20 mouse cellular contexts compared by ENCODE assay signal in genomic region chrX:85886651-85887050, GRCm38 (mm10). TPM values are rescaled to one million over a fixed set of nuclear protein-coding genes. Genes with fewer than 3 reads are reported as not detected.
DNase-seq lines count a peak whose midpoint lies in the region; ATAC-seq lines count a peak whose summit lies in the region.
"Had no signal": no experiment of that assay in that cellular context is flagged by ENCODE, and none has a peak within 500 bp of the region (broad histone marks: within the 10 kb centered on the region; RNA-seq: fewer than 3 reads in every experiment).

No protein-coding gene starts in this region.

- H3K36me3 ChIP-seq in heart, embryonic 16.5 days (ENCODE audit: control insufficient read depth, insufficient read depth) = no peaks in the 10 kb centered on the region
- H3K36me3 ChIP-seq in intestine, embryonic 15.5 days = no peaks in the 10 kb centered on the region
- H3K36me3 ChIP-seq: forebrain, embryonic 15.5 days; hindbrain, embryonic 10.5 days; midbrain, embryonic 13.5 days; neural tube, embryonic 15.5 days had no signal

- no peaks in the 10 kb centered on the region for H3K27me3 ChIP-seq in heart, embryonic 16.5 days (ENCODE audit: control insufficient read depth, insufficient read depth, low read length)
- H3K27me3 ChIP-seq in intestine, embryonic 15.5 days (replicated peaks) = no peaks in the 10 kb centered on the region
- H3K27me3 ChIP-seq: forebrain, embryonic 15.5 days; midbrain, embryonic 13.5 days; neural tube, embryonic 15.5 days had no signal

- peaks cover 2% of the 10 kb centered on the region; the same call in 1 of the 2 replicates for H3K9me3 ChIP-seq in heart, embryonic 16.5 days (replicated peaks; ENCODE audit: control insufficient read depth, low read length)
- H3K9me3 ChIP-seq in intestine, embryonic 15.5 days = no peaks in the 10 kb centered on the region
- H3K9me3 ChIP-seq: forebrain, embryonic 15.5 days; hindbrain, embryonic 10.5 days; midbrain, embryonic 13.5 days; neural tube, embryonic 15.5 days had no signal

- H3K9ac ChIP-seq in heart, embryonic 16.5 days (ENCODE audit: low read length) = no peak overlapping the region
- H3K9ac ChIP-seq in intestine, embryonic 15.5 days = no peak overlapping the region
- H3K9ac ChIP-seq: forebrain, embryonic 15.5 days; midbrain, embryonic 13.5 days; neural tube, embryonic 15.5 days had no signal

- no peak overlapping the region for H3K4me3 ChIP-seq in heart, embryonic 16.5 days (ENCODE audit: low read length)
- H3K4me3 ChIP-seq in intestine, embryonic 15.5 days (replicated peaks) = no peak overlapping the region
- H3K4me3 ChIP-seq: forebrain, embryonic 15.5 days; hindbrain, embryonic 10.5 days; midbrain, embryonic 13.5 days; myocyte; neural tube, embryonic 15.5 days had no signal

- H3K4me1 ChIP-seq in heart, embryonic 16.5 days (ENCODE audit: control insufficient read depth, insufficient read depth, low read length) = no peaks in the 10 kb centered on the region
- H3K4me1 ChIP-seq in intestine, embryonic 15.5 days (replicated peaks) = no peaks in the 10 kb centered on the region
- H3K4me1 ChIP-seq: forebrain, embryonic 15.5 days; hindbrain, embryonic 10.5 days; midbrain, embryonic 13.5 days; neural tube, embryonic 15.5 days had no signal

- no peak overlapping the region for H3K27ac ChIP-seq in heart, embryonic 16.5 days (ENCODE audit: low read length)
- no peak overlapping the region for H3K27ac ChIP-seq in intestine, embryonic 15.5 days
- H3K27ac ChIP-seq: forebrain, embryonic 15.5 days; hindbrain, embryonic 10.5 days; midbrain, embryonic 13.5 days; neural tube, embryonic 15.5 days had no signal

- DNase-seq in gastrocnemius, adult 18-20 months (ENCODE audit: low spot score) = peak; percentile 2
- no peak for DNase-seq in gastrocnemius, postnatal 10 days
- peak; percentile 48 for DNase-seq in Muller cell, postnatal 12 days (ENCODE audit: inconsistent ontology term)
- peak; percentile 35 for DNase-seq in forelimb bud, embryonic 11.5 days (ENCODE audit: low read depth, low spot score)
- DNase-seq in adipocyte (ENCODE audit: low spot score) = no peak
- DNase-seq: adrenal gland, postnatal 36 days; cerebellum, adult 9-10 months; gastrocnemius, postnatal 14 days; kidney, postnatal 4 days; lung, adult 2 months; right cerebral cortex, postnatal 4 days had no signal

- 22% methylated on average over 5 of the region's 5 CpGs for WGBS in heart, embryonic 16.5 days
- WGBS in intestine, embryonic 15.5 days = 39% methylated on average over 5 of the region's 5 CpGs

- no peak overlapping the region for H3K4me2 ChIP-seq in heart, embryonic 16.5 days (ENCODE audit: low read depth, low read length)
- no peak overlapping the region for H3K4me2 ChIP-seq in intestine, embryonic 15.5 days (replicated peaks)
- H3K4me2 ChIP-seq: forebrain, embryonic 15.5 days; midbrain, embryonic 13.5 days; neural tube, embryonic 15.5 days had no signal

- peak; percentile 65 for ATAC-seq in heart, embryonic 16.5 days (replicated peaks; ENCODE audit: extremely low read depth, insufficient read depth, low FRiP score)
- ATAC-seq in CD4-positive, CD25-positive, alpha-beta regulatory T cell, adult 4 months = no peak
- ATAC-seq in intestine, embryonic 15.5 days = no peak
- ATAC-seq: forebrain, embryonic 15.5 days; midbrain, embryonic 13.5 days had no signal

RNA-seq across cellular contexts. Expression of gene 5430427O19Rik, which starts 16.5 kb away (rescaled TPM):
- under 1 TPM; 0.07 to 0.12 TPM for total RNA-seq in gastrocnemius, adult 18-20 months (2021)
- under 1 TPM in 1 of 2 experiments, not detected in 1; 0.12 TPM for total RNA-seq in gastrocnemius, postnatal 10 days (2021)
- 0.20 and 0.56 TPM in 2 replicates for polyA plus RNA-seq in heart, embryonic 16.5 days (2015; fragmentation: Nextera tagmentation; extraction: Ambion mirVana)
- polyA plus RNA-seq in CD4-positive, CD25-positive, alpha-beta regulatory T cell, adult 4 months (2017; shearing (Covaris generic)) = 1 to 10 TPM; 1.5 to 1.6 TPM
- polyA plus RNA-seq in intestine, embryonic 15.5 days (2015; fragmentation: Nextera tagmentation; extraction: Ambion mirVana) = 0.10 and 0.20 TPM in 2 replicates
- polyA plus RNA-seq: liver, adult 2 months had no signal

Comparison
In these comparisons a context has a peak if more than half of its experiments do, and no peak if none do; other contexts are left out.
1. DNase-seq: peak in gastrocnemius, adult 18-20 months (single experiment), Muller cell, postnatal 12 days (single experiment) and forelimb bud, embryonic 11.5 days (single experiment); none in gastrocnemius, postnatal 10 days (single experiment) and adipocyte (single experiment).